Mouse (Mus musculus) yolk sac, embryonic 10.5 days (tissue): ENCODE results near the gene Gm813.
A peak's percentile ranks its signal among the peaks of the same experiment; 100 is the strongest.
"Not testable (repeated sequence)": the region's sequence is repeated elsewhere in the genome, so short reads cannot be mapped to it uniquely, and the experiment has no call there.

Experiments used
- DNase-seq: peaks from one replicate; pipeline ENCODE4 v3.0.0-alpha.2; 2017; ENCODE audit warnings: low spot score

The Gm813 gene

GRCm38 (mm10) chr16:58616878-58617277, at the start of gene Gm813:
Gene Gm813, minus strand, starts transcription at chr16:58616978.
- DNase-seq: no peak

- DNase-seq: not testable (repeated sequence)
These were observed 48.4 kb upstream of the Gm813 start for GRCm38 (mm10) chr16:58665137-58665536.

- DNase-seq: no peak
These were observed 47.0 kb upstream of the Gm813 start for GRCm38 (mm10) chr16:58663816-58664215.

- no peak for DNase-seq
These were observed 46.2 kb upstream of the Gm813 start for GRCm38 (mm10) chr16:58663021-58663420.

- no peak for DNase-seq
These were observed 45.6 kb upstream of the Gm813 start for GRCm38 (mm10) chr16:58662287-58662791.

GRCm38 (mm10) chr16:58661826-58662225, 45.0 kb upstream of the Gm813 start:
- peak; percentile 43 for DNase-seq

GRCm38 (mm10) chr16:58658668-58659067, 41.9 kb upstream of the Gm813 start:
- DNase-seq: no peak

GRCm38 (mm10) chr16:58656526-58656925, 39.7 kb upstream of the Gm813 start:
- no peak for DNase-seq

GRCm38 (mm10) chr16:58655751-58656150, 39.0 kb upstream of the Gm813 start:
- no peak for DNase-seq

- no peak for DNase-seq
These were observed 33.2 kb upstream of the Gm813 start for GRCm38 (mm10) chr16:58649979-58650378.

GRCm38 (mm10) chr16:58638689-58639175, 22.0 kb upstream of the Gm813 start, which contains the start of gene E330017A01Rik:
Gene E330017A01Rik, minus strand, starts transcription at chr16:58638739.
- no peak for DNase-seq

- no peak for DNase-seq
These were observed 21.2 kb upstream of the Gm813 start for GRCm38 (mm10) chr16:58638016-58638415.

- no peak for DNase-seq
These were observed 20.7 kb upstream of the Gm813 start for GRCm38 (mm10) chr16:58637448-58637847.

- DNase-seq: no peak
These were observed 19.1 kb upstream of the Gm813 start for GRCm38 (mm10) chr16:58635866-58636265.

- no peak for DNase-seq
These were observed 13.0 kb upstream of the Gm813 start for GRCm38 (mm10) chr16:58629736-58630135.

- no peak for DNase-seq
These were observed 12.2 kb upstream of the Gm813 start for GRCm38 (mm10) chr16:58628968-58629367.

- no peak for DNase-seq
These were observed 11.5 kb upstream of the Gm813 start for GRCm38 (mm10) chr16:58628336-58628680.

- DNase-seq: no peak
These were observed 11.0 kb upstream of the Gm813 start for GRCm38 (mm10) chr16:58627597-58628335.

GRCm38 (mm10) chr16:58623944-58624343, 7.2 kb upstream of the Gm813 start:
- DNase-seq: no peak

- DNase-seq: no peak
These were observed 6.3 kb upstream of the Gm813 start for GRCm38 (mm10) chr16:58623114-58623513.

GRCm38 (mm10) chr16:58622377-58622776, 5.6 kb upstream of the Gm813 start:
- no peak for DNase-seq

GRCm38 (mm10) chr16:58617346-58617745, 568 bp upstream of the Gm813 start:
- DNase-seq: no peak

GRCm38 (mm10) chr16:58612969-58613368, 3.8 kb downstream of the Gm813 start:
- no peak for DNase-seq

GRCm38 (mm10) chr16:58607101-58607500, 9.7 kb downstream of the Gm813 start:
- no peak for DNase-seq
